Mouse (Mus musculus) testis, postnatal 10 days (tissue): Measurements from ENCODE around the gene Ninj2.
"Not testable (repeated sequence)": the region's sequence is repeated elsewhere in the genome, so short reads cannot be mapped to it uniquely, and the experiment has no call there.

Experiments used
- DNase-seq: peaks from one replicate; pipeline ENCODE4 v3.0.0; 2021; ENCODE audit warnings: low spot score

The Ninj2 gene

GRCm38 (mm10) chr6:120093100-120093499 is at the start of gene Ninj2:
Gene Ninj2, plus strand, starts transcription at chr6:120093350.
- no peak for DNase-seq

GRCm38 (mm10) chr6:120045406-120045805 is 47.7 kb upstream of the Ninj2 start:
- no peak for DNase-seq

GRCm38 (mm10) chr6:120047705-120048292 is 45.4 kb upstream of the Ninj2 start:
- no peak for DNase-seq

GRCm38 (mm10) chr6:120054412-120054811 is 38.7 kb upstream of the Ninj2 start:
- no peak for DNase-seq

- DNase-seq = no peak
These were observed 37.2 kb upstream of the Ninj2 start for GRCm38 (mm10) chr6:120055666-120056540.

- no peak for DNase-seq
These were observed 30.2 kb upstream of the Ninj2 start for GRCm38 (mm10) chr6:120062934-120063333.

- no peak for DNase-seq
These were observed 28.5 kb upstream of the Ninj2 start for GRCm38 (mm10) chr6:120064627-120065026.

- no peak for DNase-seq
These were observed 27.5 kb upstream of the Ninj2 start for GRCm38 (mm10) chr6:120065552-120066177.

- no peak for DNase-seq
These were observed 23.6 kb upstream of the Ninj2 start for GRCm38 (mm10) chr6:120069546-120069945.

GRCm38 (mm10) chr6:120072630-120073029 is 20.5 kb upstream of the Ninj2 start:
- DNase-seq = no peak

GRCm38 (mm10) chr6:120076619-120077450 is 16.3 kb upstream of the Ninj2 start:
- no peak for DNase-seq

- DNase-seq = no peak
These were observed 13.6 kb upstream of the Ninj2 start for GRCm38 (mm10) chr6:120079547-120079946.

- no peak for DNase-seq
These were observed 11.6 kb upstream of the Ninj2 start for GRCm38 (mm10) chr6:120081516-120081915.

GRCm38 (mm10) chr6:120082251-120082950 is 10.7 kb upstream of the Ninj2 start:
- no peak for DNase-seq

- no peak for DNase-seq
These were observed 10.2 kb upstream of the Ninj2 start for GRCm38 (mm10) chr6:120082951-120083411.

- no peak for DNase-seq
These were observed 9.7 kb upstream of the Ninj2 start for GRCm38 (mm10) chr6:120083442-120083841.

- no peak for DNase-seq
These were observed 8.2 kb upstream of the Ninj2 start for GRCm38 (mm10) chr6:120084983-120085382.

- no peak for DNase-seq
These were observed 7.3 kb upstream of the Ninj2 start for GRCm38 (mm10) chr6:120085832-120086231.

GRCm38 (mm10) chr6:120087041-120087440 is 6.1 kb upstream of the Ninj2 start:
- not testable (repeated sequence) for DNase-seq

- DNase-seq = no peak
These were observed 2.4 kb upstream of the Ninj2 start for GRCm38 (mm10) chr6:120090712-120091248.

- DNase-seq = no peak
These were observed 1.2 kb upstream of the Ninj2 start for GRCm38 (mm10) chr6:120091956-120092355.
